In the genomic region with DNA sequence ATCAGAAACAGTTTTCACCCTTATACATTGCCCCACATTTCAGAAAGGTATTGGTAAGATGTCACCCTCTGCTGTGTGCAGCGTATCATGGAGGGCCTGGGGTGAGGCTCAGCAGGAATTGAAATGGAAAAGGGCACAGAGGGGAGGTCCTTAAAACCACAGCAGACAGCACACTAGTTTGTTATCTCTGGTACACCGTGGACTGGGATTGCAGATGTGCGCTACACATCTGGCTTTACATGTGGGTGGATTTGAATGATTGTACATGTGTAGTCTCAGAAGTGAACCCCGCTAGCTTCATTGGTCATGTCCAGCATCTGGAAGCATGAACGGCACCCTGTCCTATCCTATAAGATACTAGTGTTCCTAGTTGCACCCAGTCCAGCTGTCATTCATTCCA, we compare ENCODE assay signal across 18 mouse cellular contexts. TPM values are rescaled to one million over a fixed set of nuclear protein-coding genes. Genes with fewer than 3 reads are reported as not detected.
DNase-seq lines count a peak whose midpoint lies in the region; ATAC-seq lines count a peak whose summit lies in the region.
"Had no signal": no experiment of that assay in that cellular context is flagged by ENCODE, and none has a peak within 500 bp of the region (broad histone marks: within the 10 kb centered on the region; RNA-seq: fewer than 3 reads in every experiment).

No protein-coding gene starts in this region.

- peaks cover 33% of the 10 kb centered on the region for H3K4me1 ChIP-seq in limb, embryonic 12.5 days (replicated peaks)
- peaks cover 24% of the 10 kb centered on the region for H3K4me1 ChIP-seq in limb, embryonic 10.5 days
- peaks cover 64% of the 10 kb centered on the region for H3K4me1 ChIP-seq in liver, embryonic 12.5 days
- H3K4me1 ChIP-seq in liver, embryonic 15.5 days (replicated peaks): peaks cover 67% of the 10 kb centered on the region
- H3K4me1 ChIP-seq: forebrain, embryonic 15.5 days; hindbrain, embryonic 15.5 days had no signal

- no peaks in the 10 kb centered on the region for H3K27me3 ChIP-seq in limb, embryonic 12.5 days
- H3K27me3 ChIP-seq in limb, embryonic 10.5 days (ENCODE audit: low read depth, poor library complexity, severe bottlenecking): no peaks in the 10 kb centered on the region
- H3K27me3 ChIP-seq in liver, embryonic 12.5 days (replicated peaks): no peaks in the 10 kb centered on the region
- H3K27me3 ChIP-seq in liver, embryonic 15.5 days: no peaks in the 10 kb centered on the region
- H3K27me3 ChIP-seq: embryonic facial prominence, embryonic 12.5 days; forebrain, embryonic 15.5 days; hindbrain, embryonic 15.5 days had no signal

- no peak for DNase-seq in limb, embryonic 10.5 days (ENCODE audit: low spot score)
- no peak for DNase-seq in urinary bladder, adult 2 months (ENCODE audit: low spot score)
- DNase-seq in spleen, postnatal 10 days (ENCODE audit: low spot score in 2 of 2): no peak
- DNase-seq: adrenal gland, postnatal 10 days; cerebellum, adult 11 months; cerebellum, adult 8-10 months; cerebellum, postnatal 25 days; gastrocnemius, postnatal 10 days; heart, adult 2 months; heart, postnatal 14 days had no signal

- H3K9ac ChIP-seq in limb, embryonic 12.5 days (replicated peaks): no peak overlapping the region
- no peak overlapping the region; the same call in 1 of the 2 replicates for H3K9ac ChIP-seq in liver, embryonic 12.5 days
- H3K9ac ChIP-seq in liver, embryonic 15.5 days: no peak overlapping the region
- H3K9ac ChIP-seq: embryonic facial prominence, embryonic 12.5 days; forebrain, embryonic 15.5 days; hindbrain, embryonic 15.5 days had no signal

- peaks cover 30% of the 10 kb centered on the region for H3K36me3 ChIP-seq in limb, embryonic 12.5 days
- H3K36me3 ChIP-seq in limb, embryonic 10.5 days: peaks cover 38% of the 10 kb centered on the region
- H3K36me3 ChIP-seq in liver, embryonic 12.5 days: peaks cover 83% of the 10 kb centered on the region
- peaks cover 82% of the 10 kb centered on the region for H3K36me3 ChIP-seq in liver, embryonic 15.5 days (replicated peaks)

- H3K9me3 ChIP-seq in limb, embryonic 12.5 days: no peaks in the 10 kb centered on the region
- no peaks in the 10 kb centered on the region for H3K9me3 ChIP-seq in limb, embryonic 10.5 days (replicated peaks)
- no peaks in the 10 kb centered on the region for H3K9me3 ChIP-seq in liver, embryonic 12.5 days (replicated peaks)
- no peaks in the 10 kb centered on the region for H3K9me3 ChIP-seq in liver, embryonic 15.5 days (replicated peaks)
- H3K9me3 ChIP-seq: embryonic facial prominence, embryonic 12.5 days; forebrain, embryonic 15.5 days; hindbrain, embryonic 10.5 days; hindbrain, embryonic 15.5 days had no signal

- H3K4me2 ChIP-seq in limb, embryonic 12.5 days: no peak overlapping the region
- H3K4me2 ChIP-seq in liver, embryonic 12.5 days: peak overlapping the region; percentile 55; the same call in 1 of the 2 replicates
- no peak overlapping the region; the same call in 1 of the 2 replicates for H3K4me2 ChIP-seq in liver, embryonic 15.5 days
- H3K4me2 ChIP-seq: embryonic facial prominence, embryonic 12.5 days; forebrain, embryonic 15.5 days; hindbrain, embryonic 15.5 days had no signal

- H3K27ac ChIP-seq in limb, embryonic 12.5 days: peak overlapping the region; percentile 72; the same call in 1 of the 2 replicates
- H3K27ac ChIP-seq in limb, embryonic 10.5 days: no peak overlapping the region
- peak overlapping the region; percentile 92 for H3K27ac ChIP-seq in liver, embryonic 12.5 days
- H3K27ac ChIP-seq in liver, embryonic 15.5 days (replicated peaks): peak overlapping the region; percentile 77; the same call in 1 of the 2 replicates
- H3K27ac ChIP-seq: forebrain, embryonic 15.5 days; heart, adult 2 months; hindbrain, embryonic 10.5 days; hindbrain, embryonic 15.5 days had no signal

- H3K4me3 ChIP-seq in limb, embryonic 12.5 days (replicated peaks): no peak overlapping the region
- H3K4me3 ChIP-seq in limb, embryonic 10.5 days: no peak overlapping the region
- no peak overlapping the region for H3K4me3 ChIP-seq in liver, embryonic 12.5 days
- H3K4me3 ChIP-seq in liver, embryonic 15.5 days (replicated peaks): no peak overlapping the region
- H3K4me3 ChIP-seq: embryonic facial prominence, embryonic 12.5 days; forebrain, embryonic 15.5 days; heart, adult 2 months; hindbrain, embryonic 10.5 days; hindbrain, embryonic 15.5 days had no signal

- ATAC-seq in limb, embryonic 12.5 days (ENCODE audit: insufficient number of reproducible peaks, insufficient read depth, low FRiP score, low TSS enrichment, low read depth): no peak
- ATAC-seq in liver, embryonic 12.5 days: peak; percentile 65
- ATAC-seq in liver, embryonic 15.5 days (ENCODE audit: insufficient read depth): peak; percentile 24; the same call in 1 of the 2 replicates
- ATAC-seq in megakaryocyte-erythroid progenitor cell, adult 5-6 weeks (replicated peaks; ENCODE audit: low FRiP score, low TSS enrichment, poor library complexity, severe bottlenecking): peak; percentile 27; the same call in 1 of the 2 replicates
- ATAC-seq: forebrain, embryonic 15.5 days had no signal

- WGBS in limb, embryonic 12.5 days: 83% methylated on average over 5 of the region's 5 CpGs
- WGBS in limb, embryonic 10.5 days: 96% methylated on average over 5 of the region's 5 CpGs
- 49% methylated on average over 5 of the region's 5 CpGs for WGBS in liver, embryonic 12.5 days (ENCODE audit: insufficient replicate concordance)
- WGBS in liver, embryonic 15.5 days (ENCODE audit: insufficient replicate concordance): 43% methylated on average over 5 of the region's 5 CpGs

RNA-seq across cellular contexts. Expression of gene St3gal5, which starts 38.6 kb away (rescaled TPM):
- 29.6 and 32.3 TPM in 2 replicates for polyA plus RNA-seq in limb, embryonic 12.5 days (2016; fragmentation: Nextera tagmentation; extraction: Ambion mirVana)
- 26.7 and 26.8 TPM in 2 replicates for polyA plus RNA-seq in limb, embryonic 10.5 days (2016; fragmentation: Nextera tagmentation; extraction: Ambion mirVana)
- 166 and 181 TPM in 2 replicates for polyA plus RNA-seq in liver, embryonic 12.5 days (2016; fragmentation: Nextera tagmentation; extraction: Ambion mirVana)
- polyA plus RNA-seq in liver, embryonic 15.5 days (2015; fragmentation: Nextera tagmentation; extraction: Ambion mirVana): 185 and 213 TPM in 2 replicates
- total RNA-seq in megakaryocyte-erythroid progenitor cell, adult 5-6 weeks (2014; fragmentation: Nextera tagmentation): 61.6 and 63.5 TPM in 2 replicates
- 89.4 and 101 TPM in 2 replicates for total RNA-seq in megakaryocyte-erythroid progenitor cell, adult 5-6 weeks (2017)
- 22.3 and 25.0 TPM in 2 replicates for polyA plus RNA-seq in urinary bladder, adult 2 months (2012; rRNA removed)
